In the genomic region with DNA sequence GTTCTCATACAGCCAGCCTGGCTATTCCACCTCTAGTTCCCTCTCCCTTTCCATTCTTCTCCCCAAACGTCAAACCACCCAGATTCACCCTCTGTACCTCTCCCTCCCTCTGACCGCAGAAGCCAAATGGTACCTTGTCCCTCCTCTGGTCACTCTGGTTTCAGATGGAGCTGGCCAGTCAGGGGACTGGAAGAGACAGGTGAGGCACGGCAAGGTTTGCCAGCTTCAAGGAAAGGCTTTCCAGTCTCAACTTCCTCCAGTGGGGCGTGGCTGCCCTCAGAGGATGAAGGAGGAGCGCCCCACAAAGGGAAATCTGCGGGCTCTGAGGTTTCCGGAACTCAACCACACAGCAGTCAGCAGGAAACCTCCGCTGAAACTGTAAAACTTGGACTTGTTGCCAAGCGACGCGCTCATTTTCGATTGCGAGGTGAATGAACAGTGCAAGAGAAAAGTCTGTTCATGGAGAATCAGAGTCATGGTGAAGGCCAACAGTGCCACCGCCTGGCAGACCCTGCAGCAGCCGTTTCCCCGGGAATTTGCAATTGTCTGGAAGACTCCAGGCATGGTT, we compare ENCODE assay signal across 8 mouse cellular contexts. TPM values are rescaled to one million over a fixed set of nuclear protein-coding genes. Genes with fewer than 3 reads are reported as not detected.
DNase-seq lines count a peak whose midpoint lies in the region; ATAC-seq and TF ChIP-seq lines count a peak whose summit lies in the region.

A gene (minus strand): TSS at position 246 of the 568 bp plus-strand sequence.

- ATAC-seq in forebrain, postnatal 0 days, result peak; percentile 97
- peak; percentile 86 for ATAC-seq in neutrophil, adult 5-6 weeks (ENCODE audit: extremely low read depth, insufficient number of reproducible peaks, low FRiP score, poor library complexity, severe bottlenecking)

- no peaks in the 10 kb centered on the region for H3K27me3 ChIP-seq in forebrain, postnatal 0 days (ENCODE audit: insufficient read depth, low read length)

- peak within 1 kb of the TSS; percentile 60 for H3K4me2 ChIP-seq in forebrain, postnatal 0 days (ENCODE audit: low read depth)

- TF ChIP-seq POLR2A in lung, adult 2 months (IDR thresholded peaks at IDR 0.05; ENCODE audit: borderline replicate concordance, extremely low read depth, low read depth, low read length), result no peak

- peak; percentile 90 for TF ChIP-seq CTCF in forebrain, postnatal 0 days (IDR thresholded peaks at IDR 0.05; ENCODE audit: low read depth)
- peak; percentile 97 for TF ChIP-seq CTCF in layer of hippocampus, adult 2 months (conservative IDR thresholded peaks at IDR 0.05)
- TF ChIP-seq CTCF in lung, adult 2 months (IDR thresholded peaks at IDR 0.05; ENCODE audit: insufficient read depth, low read length), result peak; percentile 72

- H3K4me3 ChIP-seq in ES-E14 (ENCODE audit: insufficient read depth in 1 of 2, low read depth in 1 of 2, low read length in 2 of 2, poor library complexity in 1 of 2, severe bottlenecking in 1 of 2), result peak within 1 kb of the TSS; percentile 23 to 42; a peak in 3 of 4 replicates
- peak within 1 kb of the TSS; percentile 40 for H3K4me3 ChIP-seq in forebrain, postnatal 0 days (ENCODE audit: low read depth, low read length)
- peak within 1 kb of the TSS; percentile 54 for H3K4me3 ChIP-seq in layer of hippocampus, adult 2 months
- H3K4me3 ChIP-seq in lung, adult 2 months (replicated peaks; ENCODE audit: extremely low read depth, low read depth, low read length), result peak within 1 kb of the TSS; percentile 0

- no peak within 1 kb of the TSS for H3K27ac ChIP-seq in ES-E14 (ENCODE audit: insufficient read depth, low read depth, low read length, poor library complexity, severe bottlenecking)
- H3K27ac ChIP-seq in forebrain, postnatal 0 days (ENCODE audit: low read depth, low read length), result no peak within 1 kb of the TSS
- H3K27ac ChIP-seq in layer of hippocampus, adult 2 months, result no peak within 1 kb of the TSS

- H3K9ac ChIP-seq in ES-E14 (ENCODE audit: insufficient read depth, low read depth, low read length, poor library complexity, severe bottlenecking), result peak within 1 kb of the TSS; percentile 64
- peak within 1 kb of the TSS; percentile 48 for H3K9ac ChIP-seq in forebrain, postnatal 0 days

- peak; percentile 72 for DNase-seq in ES-E14 (ENCODE audit: low read depth, low spot score)
- DNase-seq in cerebellum, adult 18-20 months, result peak; percentile 75 to 79
- peak; percentile 93 for DNase-seq in forebrain, postnatal 0 days
- DNase-seq in heart, postnatal 4 days, result peak; percentile 79
- DNase-seq in layer of hippocampus, adult 2 months (ENCODE audit: low spot score in 2 of 2), result peak; percentile 86 to 90
- DNase-seq in lung, adult 2 months, result peak; percentile 56
- peak; percentile 70 to 78 for DNase-seq in thymus, adult 18-20 months

- H3K36me3 ChIP-seq in ES-E14 (ENCODE audit: control insufficient read depth, insufficient read depth, low read length, poor library complexity, severe bottlenecking), result no peaks in the 10 kb centered on the region
- no peaks in the 10 kb centered on the region for H3K36me3 ChIP-seq in forebrain, postnatal 0 days (ENCODE audit: insufficient read depth)

- in situ Hi-C loops in ES-E14 (cut with MboI; ENCODE audit: low sequenced_read_pairs in 2 of 2, unreplicated experiment in 2 of 2), result no loop called here

- 2% methylated on average over 16 of the region's 16 CpGs for WGBS in forebrain, postnatal 0 days
- under 1% methylated on average over 16 of the region's 16 CpGs for WGBS in lung, adult 2 months

- H3K4me1 ChIP-seq in ES-E14 (ENCODE audit: control insufficient read depth in 2 of 2, insufficient read depth in 2 of 2, low read length in 2 of 2, poor library complexity in 1 of 2), result peaks cover 0 to 3% of the 10 kb centered on the region in 2 experiments; a peak in 1 of 4 replicates
- no peaks in the 10 kb centered on the region for H3K4me1 ChIP-seq in forebrain, postnatal 0 days (ENCODE audit: insufficient read depth)
- H3K4me1 ChIP-seq in lung, adult 2 months (ENCODE audit: control insufficient read depth, insufficient read depth, low read length), result no peaks in the 10 kb centered on the region

- no peaks in the 10 kb centered on the region for H3K9me3 ChIP-seq in ES-E14 (ENCODE audit: control insufficient read depth, insufficient read depth, low read depth, low read length)
- no peaks in the 10 kb centered on the region for H3K9me3 ChIP-seq in forebrain, postnatal 0 days (ENCODE audit: low read length)

TF ChIP-seq in ES-E14, 5 proteins besides CTCF, POLR2A, EP300 and RAD21:
- TF ChIP-seq CHD2 (IDR thresholded peaks at IDR 0.05; ENCODE audit: low read depth, low read length) (no peak), ZC3H11A (IDR thresholded peaks at IDR 0.05; ENCODE audit: borderline replicate concordance, low read depth, low read length) (peak; percentile 9; the same call in 1 of the 2 replicates)
TF ChIP-seq in ES-E14: peak in this region for 1.

RNA-seq across cellular contexts. Expression of the gene that starts here (rescaled TPM):
- 1.3 and 1.4 TPM in 2 replicates for total RNA-seq in ES-E14 (2012; rRNA removed)
- 7.1 and 10.5 TPM in 2 replicates for total RNA-seq in forebrain, postnatal 0 days (2014; rRNA removed)
- polyA plus RNA-seq in forebrain, postnatal 0 days (2015; fragmentation: Nextera tagmentation; extraction: Ambion mirVana), result 4.5 and 6.3 TPM in 2 replicates
- under 1 TPM; 0.21 to 0.36 TPM for total RNA-seq in heart, postnatal 4 days (2021)
- total RNA-seq in layer of hippocampus, adult 2 months (2021), result under 1 TPM; 0.52 to 0.67 TPM
- polyA plus RNA-seq in lung, adult 2 months (2012; rRNA removed), result 0.45 and 0.71 TPM in 2 replicates
- 0.25 and 0.47 TPM in 2 replicates for total RNA-seq in neutrophil, adult 5-6 weeks (2017)

Comparison
In these comparisons a context has a peak if more than half of its experiments do, and no peak if none do; other contexts are left out.
1. Peak in DNase-seq in heart, postnatal 4 days; RNA of the gene not detected or under 1 TPM.
2. Peak in DNase-seq and H3K4me3 ChIP-seq in layer of hippocampus, adult 2 months; RNA of the gene not detected or under 1 TPM.
3. Peak in DNase-seq and H3K4me3 ChIP-seq in lung, adult 2 months; RNA of the gene not detected or under 1 TPM.
4. Peak in ATAC-seq in neutrophil, adult 5-6 weeks; RNA of the gene not detected or under 1 TPM.
5. H3K4me3 ChIP-seq: peak in every context shown above with its lines; median percentile 54 in layer of hippocampus, adult 2 months; 40 in forebrain, postnatal 0 days; 32 in ES-E14; 0 in lung, adult 2 months.